Mouse (Mus musculus) cerebellum, postnatal 36 days (tissue): Measurements from ENCODE around the gene Gm11213.

Experiments
- DNase-seq, 2 experiments: peaks; one replicate each; pipeline ENCODE4 v3.0.0; 2021 to 2022; ENCODE audit warnings: mixed read lengths in 2 of 2

The Gm11213 gene

GRCm38 (mm10) chr4:63604945-63605344 lies at the start of gene Gm11213:
Gm11213 (minus strand) TSS chr4:63605261.
- DNase-seq = no peak

- DNase-seq = no peak
Measured at GRCm38 (mm10) chr4:63654381-63654780, 49.3 kb upstream of the Gm11213 start.

DNA sequence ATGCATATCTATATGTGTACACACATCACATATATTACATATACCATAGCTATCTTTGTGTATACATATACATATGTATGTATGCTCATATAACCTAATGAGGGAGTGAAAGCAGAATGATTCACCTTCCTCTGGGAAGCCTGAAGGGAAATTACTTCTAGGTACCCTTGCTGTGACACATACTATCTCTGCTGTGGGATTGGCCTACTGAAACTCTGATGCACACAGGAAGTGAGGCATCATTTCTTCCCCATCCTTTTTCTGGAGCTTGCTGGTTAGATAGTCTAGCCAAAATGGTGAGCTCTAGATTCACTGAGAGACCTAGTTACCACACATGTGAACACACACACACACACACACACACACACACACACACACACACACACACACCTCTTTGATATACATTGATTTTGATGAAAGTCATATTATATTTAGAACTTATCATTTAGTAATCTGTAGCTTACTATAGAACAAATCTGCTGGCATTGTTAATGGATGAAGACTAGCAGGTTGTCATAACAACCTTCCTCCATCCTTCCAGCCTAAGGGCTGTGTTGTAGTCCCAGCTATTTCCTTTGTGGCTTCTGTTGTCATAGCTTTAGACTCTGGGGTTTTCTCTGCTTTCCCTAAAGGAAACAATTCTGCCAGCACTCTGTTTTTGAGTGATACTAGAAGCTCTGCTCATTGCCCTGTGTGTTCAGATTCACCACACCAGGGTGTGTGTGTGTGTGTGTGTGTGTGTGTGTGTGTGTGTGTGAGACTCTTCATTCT lies 39.1 kb upstream of the Gm11213 start:
- DNase-seq = no peak

DNA sequence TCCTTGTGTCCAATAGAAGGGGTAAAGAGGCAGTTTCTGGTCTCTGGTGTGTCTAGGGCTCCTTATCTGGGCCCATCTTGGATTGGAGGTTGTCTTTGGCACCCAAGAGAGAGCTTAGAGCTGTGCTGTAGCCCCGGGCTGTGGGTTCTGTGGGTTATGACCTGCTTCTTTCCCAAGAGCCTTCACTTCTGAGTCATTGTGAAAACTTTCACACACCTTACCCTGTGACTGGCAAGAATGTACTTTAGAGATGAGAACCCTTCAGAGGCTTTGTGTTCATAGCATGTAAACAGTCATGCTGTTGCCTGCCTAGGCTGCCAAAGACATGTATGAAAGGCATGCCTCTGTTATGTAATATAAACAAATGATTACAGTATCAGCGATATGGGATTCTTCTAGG lies 34.8 kb upstream of the Gm11213 start:
- no peak for DNase-seq

DNA sequence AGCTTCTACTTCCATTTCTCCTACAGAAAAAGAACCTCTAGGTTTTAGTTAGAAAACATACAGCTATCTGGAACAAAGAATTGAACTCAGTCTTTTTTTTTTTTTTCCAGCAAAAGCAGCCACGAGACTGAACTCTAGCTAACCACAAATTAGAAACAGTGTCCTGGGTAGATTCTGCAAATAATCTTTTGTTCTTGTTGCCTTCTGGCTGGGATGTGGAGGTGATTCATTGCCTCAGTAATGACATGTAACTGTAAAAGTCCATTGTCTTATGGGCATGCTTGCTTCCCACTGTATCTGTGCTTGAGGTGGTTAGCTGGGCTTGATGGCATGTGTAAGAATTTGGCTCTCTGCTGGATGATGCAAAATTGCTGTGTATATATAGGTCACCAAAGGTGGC lies 33.5 kb upstream of the Gm11213 start:
- no peak for DNase-seq

DNA sequence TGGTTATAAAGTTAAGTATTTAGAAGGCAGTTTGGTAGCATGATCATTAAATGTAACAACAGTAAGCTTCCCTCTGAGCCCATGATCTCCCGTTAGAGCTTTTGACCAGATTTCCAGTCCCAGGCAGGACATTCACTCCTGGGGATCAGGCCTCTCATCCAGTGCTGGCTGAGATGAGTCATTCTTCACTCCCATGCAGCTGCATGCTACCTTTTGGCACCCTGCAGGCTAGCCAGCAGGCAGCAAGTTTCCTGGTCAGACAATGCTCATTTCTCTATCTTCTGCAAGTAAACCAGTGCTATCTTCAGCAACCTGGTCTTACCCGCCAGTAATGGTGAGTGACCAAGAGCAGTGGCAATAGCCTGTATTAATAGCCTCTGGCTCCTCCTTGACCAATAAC lies 28.1 kb upstream of the Gm11213 start:
- no peak for DNase-seq

GRCm38 (mm10) chr4:63627111-63627510 lies 22.1 kb upstream of the Gm11213 start:
- no peak for DNase-seq

- DNase-seq = no peak
Measured at GRCm38 (mm10) chr4:63625563-63626080, 20.6 kb upstream of the Gm11213 start.

DNA sequence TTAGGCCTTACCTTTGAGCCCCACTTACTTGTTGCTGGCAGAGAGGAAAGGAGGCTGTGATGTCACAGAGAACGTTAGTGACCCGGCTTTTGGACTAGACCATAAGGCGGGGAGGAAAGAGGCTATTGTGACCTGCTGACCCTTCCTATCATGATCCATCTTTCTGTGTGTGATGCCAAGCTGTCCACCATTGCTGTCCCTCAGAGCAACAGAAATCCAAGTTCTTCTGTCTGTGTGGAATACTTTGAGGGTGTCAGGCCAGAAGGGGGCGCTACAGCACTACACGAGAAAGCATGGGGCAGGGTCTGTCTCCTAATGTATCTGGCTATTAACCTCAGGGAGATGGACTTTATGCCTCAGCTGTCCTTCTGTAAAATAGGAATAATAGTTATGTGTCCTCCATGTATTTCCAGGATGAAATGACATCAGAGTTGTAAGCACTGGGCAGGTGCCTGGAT lies 17.3 kb upstream of the Gm11213 start, which contains the start of gene Tex48:
Tex48 (minus strand) TSS at position 51 of the 458 bp plus-strand sequence.
- DNase-seq = no peak

DNA sequence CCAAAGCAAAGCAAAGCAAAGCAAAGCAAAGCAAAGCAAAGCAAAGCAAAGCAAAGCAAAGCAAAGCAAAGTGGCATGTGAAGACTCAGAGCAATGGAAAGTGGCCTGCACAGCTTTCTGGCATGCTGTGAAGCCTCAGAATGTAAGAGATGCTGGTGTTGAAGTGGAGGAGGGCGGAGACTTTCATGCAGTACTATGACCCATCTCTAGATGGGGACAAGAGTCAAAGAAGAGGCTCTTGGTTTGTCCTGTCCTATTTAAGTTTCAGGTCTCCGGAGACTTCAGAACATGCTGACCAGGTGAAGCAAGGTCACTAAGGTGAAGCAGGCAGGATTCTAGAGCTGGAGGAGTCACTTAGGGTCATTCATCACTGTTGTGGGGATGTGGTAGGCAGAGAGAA lies 16.8 kb upstream of the Gm11213 start:
- DNase-seq = no peak

DNA sequence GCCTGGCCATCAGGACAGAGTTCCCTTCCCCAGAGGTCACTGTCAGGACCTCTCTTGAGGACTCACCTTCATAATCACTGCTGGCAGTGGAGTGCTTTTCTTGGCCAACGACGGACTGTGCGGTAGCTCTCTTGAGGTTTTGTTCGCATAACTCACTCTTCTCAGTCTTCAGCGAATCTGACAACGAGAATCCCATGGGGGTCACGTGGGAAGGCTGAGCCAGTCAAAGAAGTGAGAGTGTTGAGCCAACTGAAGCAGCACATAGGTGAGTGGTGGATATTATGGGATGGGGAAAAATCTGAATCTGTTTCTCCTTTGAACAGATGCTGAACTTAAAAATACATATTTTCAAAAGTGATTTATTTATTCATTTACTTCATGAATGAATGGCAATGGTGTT lies 3.3 kb upstream of the Gm11213 start:
- no peak for DNase-seq

DNA sequence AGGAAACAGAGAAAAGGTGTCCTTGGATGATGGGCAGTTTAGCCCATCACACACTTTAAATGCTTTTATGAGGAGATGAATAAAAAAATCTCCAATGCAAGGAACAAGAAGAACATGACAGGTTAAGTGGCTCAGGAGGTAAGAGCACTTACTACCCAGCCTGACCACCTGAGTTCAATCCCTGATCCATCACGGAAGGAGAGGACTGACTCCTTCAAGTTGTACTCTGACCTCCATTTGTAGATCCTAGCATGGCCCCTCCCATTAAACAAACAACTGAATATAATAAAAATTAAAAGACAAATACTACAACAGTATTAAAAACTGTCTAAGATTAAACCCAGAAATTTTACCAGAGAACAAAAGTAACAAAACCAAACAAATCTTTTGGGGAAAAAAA lies 907 bp upstream of the Gm11213 start:
- no peak for DNase-seq

DNA sequence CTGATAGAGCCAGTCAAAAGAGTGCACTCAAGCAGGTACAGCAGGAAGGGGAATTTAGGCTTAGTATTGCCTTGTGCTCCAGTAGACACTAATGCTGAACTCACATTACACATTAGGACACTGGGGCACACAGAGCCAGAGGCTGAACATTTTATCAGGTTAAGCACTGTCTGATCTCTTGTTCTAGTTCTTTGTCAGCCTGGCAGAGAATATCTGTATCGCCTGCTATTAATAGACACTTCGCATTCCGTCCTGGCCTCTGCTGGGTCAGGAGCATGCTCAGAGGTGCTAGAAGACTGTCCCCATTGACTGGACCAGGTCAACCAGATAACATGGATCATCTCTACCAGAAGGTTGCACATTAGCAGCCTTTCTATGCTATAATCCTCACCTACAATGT lies 484 bp upstream of the Gm11213 start:
- DNase-seq = no peak

- DNase-seq = no peak
Measured at GRCm38 (mm10) chr4:63601263-63601662, 3.8 kb downstream of the Gm11213 start.

- no peak for DNase-seq
Measured at GRCm38 (mm10) chr4:63600786-63601185, 4.3 kb downstream of the Gm11213 start.

- no peak for DNase-seq
Measured at GRCm38 (mm10) chr4:63596010-63596409, 9.1 kb downstream of the Gm11213 start.

DNA sequence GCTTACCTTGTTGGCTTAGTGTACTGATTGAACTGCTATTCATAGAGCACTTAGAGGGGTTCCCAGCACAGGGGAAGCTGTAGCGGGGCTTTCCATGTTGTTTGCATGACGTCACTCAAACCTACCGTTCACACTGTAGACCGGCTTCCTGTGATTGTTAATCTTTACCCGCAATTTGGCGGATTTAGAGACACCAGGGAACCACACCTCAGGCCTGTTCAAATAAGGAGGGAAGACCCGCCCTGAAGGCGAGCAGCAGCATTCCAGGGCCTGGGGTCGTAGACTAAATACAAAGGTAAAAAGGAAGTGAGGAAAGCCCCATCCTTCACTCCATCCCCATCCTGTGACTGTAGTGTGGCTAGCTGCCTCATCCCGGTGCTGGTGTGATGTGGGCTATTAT lies 9.8 kb downstream of the Gm11213 start:
- no peak for DNase-seq

DNA sequence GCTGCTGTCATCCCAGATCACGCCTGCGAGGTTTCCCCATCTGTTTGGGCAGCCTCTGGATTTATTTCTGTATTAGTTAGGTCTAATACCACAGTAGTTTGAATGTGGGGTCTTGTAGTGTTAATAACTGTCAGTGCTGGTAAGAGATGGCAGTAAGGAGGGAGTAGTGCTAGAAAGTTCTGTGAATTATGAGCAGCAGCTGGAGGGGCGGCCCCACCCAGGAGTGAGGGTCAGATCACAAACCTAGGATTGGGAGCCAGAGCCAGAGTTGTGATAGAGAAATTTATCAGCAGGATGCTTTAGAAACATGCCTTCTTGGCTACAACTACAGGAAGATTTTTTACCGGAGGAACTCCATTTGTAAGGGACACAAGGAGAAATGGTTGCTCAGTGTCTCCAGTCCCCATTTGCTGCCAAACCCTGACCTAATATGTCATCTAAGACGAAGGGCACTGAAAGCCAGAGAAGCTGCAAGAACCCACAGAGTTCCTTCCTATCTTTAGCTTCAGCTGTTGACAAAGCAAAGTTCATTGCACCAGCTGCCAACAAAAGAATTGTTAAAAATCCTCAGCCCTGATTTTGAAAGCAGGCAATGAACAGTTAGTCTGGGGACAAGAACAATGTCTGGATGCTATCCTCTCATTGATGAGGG lies 10.5 kb downstream of the Gm11213 start:
- no peak for DNase-seq

- DNase-seq = no peak
Measured at GRCm38 (mm10) chr4:63590538-63590937, 14.5 kb downstream of the Gm11213 start.

DNA sequence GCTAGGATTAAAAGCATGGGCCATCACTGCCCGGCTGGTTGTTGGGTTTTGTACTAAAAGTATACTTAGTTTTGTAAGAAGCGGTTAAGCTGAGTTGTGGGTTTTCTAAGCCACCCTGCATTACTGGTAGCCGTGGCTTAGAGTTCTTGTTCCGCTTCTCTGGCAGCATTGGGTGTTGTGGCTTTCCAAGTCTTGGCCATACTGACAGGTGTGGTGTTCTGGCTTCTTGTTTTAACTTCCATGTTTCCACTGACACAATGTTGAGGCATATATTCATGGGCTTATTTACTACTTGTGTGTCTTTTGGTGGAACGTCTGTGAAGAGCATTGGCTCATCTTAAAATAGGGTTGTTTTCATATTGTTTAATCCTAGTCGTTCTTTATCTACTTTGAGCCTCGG lies 15.1 kb downstream of the Gm11213 start:
- no peak for DNase-seq

DNA sequence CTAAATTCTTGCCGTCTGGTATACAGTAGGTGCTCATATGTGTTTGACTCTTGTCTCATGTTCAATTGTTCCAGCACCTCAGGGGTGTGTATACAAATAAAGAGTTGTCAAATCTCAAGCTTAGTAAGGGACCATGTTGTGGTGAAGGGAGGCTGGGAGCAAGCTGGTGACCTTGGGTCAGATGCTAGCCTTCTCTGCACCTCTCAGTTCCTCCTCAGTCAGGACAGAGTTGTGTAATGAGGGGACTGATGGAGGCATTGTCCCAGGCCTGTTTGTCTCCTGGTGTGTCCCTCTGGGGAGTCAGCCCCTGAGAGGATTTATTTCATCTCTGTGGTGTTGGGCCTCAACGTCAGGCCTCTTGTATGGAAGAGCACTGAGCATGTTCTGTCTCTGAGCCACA lies 18.8 kb downstream of the Gm11213 start:
- DNase-seq = no peak

GRCm38 (mm10) chr4:63585216-63585615 lies 19.8 kb downstream of the Gm11213 start:
- DNase-seq = no peak

- DNase-seq = no peak
Measured at GRCm38 (mm10) chr4:63582580-63582979, 22.5 kb downstream of the Gm11213 start.

DNA sequence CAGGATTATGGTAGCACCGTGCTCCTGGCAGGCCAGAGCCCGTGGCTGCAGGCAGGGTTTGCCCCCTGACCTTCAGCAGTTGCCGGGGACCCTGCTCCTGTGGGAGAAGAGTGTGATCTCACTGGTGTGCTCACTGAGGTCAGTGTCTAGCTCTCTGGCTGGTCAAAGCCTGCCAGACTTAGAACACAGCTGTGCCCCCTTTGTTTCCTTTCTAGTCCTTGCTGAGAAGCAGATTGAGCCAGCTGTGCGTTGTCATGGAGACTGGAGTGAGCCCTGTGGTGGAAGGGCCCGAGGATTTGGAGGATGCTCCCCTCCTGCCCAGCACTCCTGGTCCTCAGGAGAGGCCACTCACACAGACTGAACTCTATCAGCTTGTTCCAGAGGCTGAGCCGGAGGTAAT lies 25.0 kb downstream of the Gm11213 start:
- no peak for DNase-seq
